In the genomic region with DNA sequence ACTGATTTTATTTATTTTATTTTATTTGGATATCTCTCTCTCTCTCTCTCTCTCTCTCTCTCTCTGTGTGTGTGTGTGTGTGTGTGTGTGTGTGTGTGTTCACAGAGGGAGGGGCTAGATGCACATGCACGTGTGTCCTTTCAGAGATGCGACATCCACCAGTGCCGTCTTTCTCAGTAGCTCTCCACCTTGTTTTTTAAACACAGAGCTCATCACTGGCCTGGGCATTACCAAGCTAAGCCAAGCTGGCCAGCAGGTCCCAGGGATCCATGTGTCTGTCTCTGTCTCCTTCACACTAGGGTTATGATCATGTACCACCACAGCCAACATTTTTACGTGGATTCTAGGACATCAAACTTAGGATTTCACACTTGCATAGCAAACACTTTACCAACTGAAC, we compare ENCODE assay signal across 35 mouse cellular contexts.
"Had no signal": no experiment of that assay in that cellular context is flagged by ENCODE, and none has a peak within 500 bp of the region (broad histone marks: within the 10 kb centered on the region; RNA-seq: fewer than 3 reads in every experiment).

No protein-coding gene starts in this region.

- H3K36me3 ChIP-seq: heart, embryonic 10.5 days; heart, embryonic 12.5 days; heart, embryonic 13.5 days; heart, embryonic 15.5 days; hindbrain, embryonic 10.5 days; hindbrain, embryonic 12.5 days; hindbrain, embryonic 13.5 days; hindbrain, embryonic 15.5 days; intestine, embryonic 15.5 days; kidney, embryonic 15.5 days had no signal

- H3K9me3 ChIP-seq: heart, embryonic 10.5 days; heart, embryonic 12.5 days; heart, embryonic 13.5 days; heart, embryonic 15.5 days; hindbrain, embryonic 10.5 days; hindbrain, embryonic 12.5 days; hindbrain, embryonic 13.5 days; hindbrain, embryonic 15.5 days; intestine, embryonic 15.5 days; kidney, embryonic 15.5 days had no signal

- DNase-seq: heart, postnatal 10 days; heart, postnatal 14 days; heart, postnatal 36 days; heart, postnatal 4 days; kidney, adult 11 months; kidney, adult 18-20 months; kidney, adult 2 months; kidney, adult 8-10 months; kidney, adult 9 months; kidney, postnatal 10 days; kidney, postnatal 14 days; kidney, postnatal 25 days; kidney, postnatal 36 days; kidney, postnatal 4 days; layer of hippocampus, adult 9-11 months; layer of hippocampus, postnatal 36 days had no signal

- H3K27ac ChIP-seq: heart, embryonic 10.5 days; heart, embryonic 13.5 days; heart, embryonic 15.5 days; hindbrain, embryonic 10.5 days; hindbrain, embryonic 12.5 days; hindbrain, embryonic 13.5 days; hindbrain, embryonic 14.5 days; hindbrain, embryonic 15.5 days; hindbrain, postnatal 0 days; intestine, embryonic 15.5 days; kidney, embryonic 15.5 days; kidney, postnatal 0 days; layer of hippocampus, adult 2 months had no signal

- H3K4me3 ChIP-seq: heart, embryonic 10.5 days; heart, embryonic 12.5 days; heart, embryonic 13.5 days; heart, embryonic 15.5 days; hindbrain, embryonic 10.5 days; hindbrain, embryonic 12.5 days; hindbrain, embryonic 13.5 days; hindbrain, embryonic 15.5 days; intestine, embryonic 15.5 days; kidney, embryonic 15.5 days; layer of hippocampus, adult 2 months had no signal

- ATAC-seq: hindbrain, embryonic 16.5 days; hindbrain, postnatal 0 days; inflammation-experienced regulatory T-cells, adult 6 months; intestine, embryonic 15.5 days; intestine, embryonic 16.5 days; intestine, postnatal 0 days had no signal

- H3K27me3 ChIP-seq: heart, embryonic 13.5 days; heart, embryonic 15.5 days; hindbrain, embryonic 12.5 days; hindbrain, embryonic 13.5 days; hindbrain, embryonic 15.5 days; intestine, embryonic 15.5 days had no signal

- H3K9ac ChIP-seq: heart, embryonic 12.5 days; heart, embryonic 13.5 days; heart, embryonic 15.5 days; hindbrain, embryonic 12.5 days; hindbrain, embryonic 13.5 days; hindbrain, embryonic 14.5 days; hindbrain, embryonic 15.5 days; intestine, embryonic 15.5 days; kidney, embryonic 15.5 days had no signal

- H3K4me2 ChIP-seq: heart, embryonic 11.5 days; heart, embryonic 12.5 days; heart, embryonic 13.5 days; heart, embryonic 15.5 days; hindbrain, embryonic 12.5 days; hindbrain, embryonic 13.5 days; hindbrain, embryonic 14.5 days; hindbrain, embryonic 15.5 days; intestine, embryonic 15.5 days; kidney, embryonic 15.5 days had no signal

- H3K4me1 ChIP-seq: heart, embryonic 10.5 days; heart, embryonic 12.5 days; heart, embryonic 13.5 days; heart, embryonic 15.5 days; hindbrain, embryonic 10.5 days; hindbrain, embryonic 12.5 days; intestine, embryonic 15.5 days; kidney, embryonic 15.5 days had no signal
